Mouse (Mus musculus) limb, embryonic 15.5 days (tissue): ENCODE data around the gene Ptger4. TPM values are rescaled to one million over a fixed set of nuclear protein-coding genes. Genes with fewer than 3 reads are reported as not detected.
"Not testable (repeated sequence)": the region's sequence is repeated elsewhere in the genome, so short reads cannot be mapped to it uniquely, and the experiment has no call there.

Experiments used
- ATAC-seq: fragments of 200-750 bp; cut with Nextera tagmentation; 2 replicates; pipeline ENCODE4 v1.8.0; 2017; ENCODE audit warnings: low read depth, moderate TSS enrichment; ENCODE audit not compliant: insufficient number of reproducible peaks, low FRiP score, low TSS enrichment
- H3K27ac ChIP-seq: fragments of 300-500 bp; sonication (generic); 2 replicates; pipeline ENCODE4 v1.5.1; 2015; ENCODE audit warnings: moderate library complexity, mild to moderate bottlenecking, inconsistent platforms
- H3K27me3 ChIP-seq: fragments of 300-500 bp; sonication (generic); 2 replicates; pipeline ENCODE4 v1.6.1; 2015; ENCODE audit warnings: inconsistent platforms
- H3K36me3 ChIP-seq: fragments of 300-500 bp; sonication (generic); 2 replicates; pipeline ENCODE4 v1.6.1; 2015; ENCODE audit warnings: inconsistent platforms
- H3K4me1 ChIP-seq: fragments of 300-500 bp; sonication (generic); 2 replicates; pipeline ENCODE4 v1.6.1; 2015; ENCODE audit warnings: inconsistent platforms
- H3K4me2 ChIP-seq: fragments of 300-500 bp; sonication (generic); 2 replicates; pipeline ENCODE4 v1.6.1; 2015; ENCODE audit warnings: mild to moderate bottlenecking, inconsistent platforms
- H3K4me3 ChIP-seq: fragments of 300-500 bp; sonication (generic); 2 replicates; pipeline ENCODE4 v1.5.1; 2015; ENCODE audit warnings: mild to moderate bottlenecking, inconsistent platforms
- H3K9ac ChIP-seq: fragments of 300-500 bp; sonication (generic); 2 replicates; pipeline ENCODE4 v1.6.1; 2015; ENCODE audit warnings: inconsistent platforms
- H3K9me3 ChIP-seq: fragments of 300-500 bp; sonication (generic); 2 replicates; pipeline ENCODE4 v1.6.1; 2016; ENCODE audit warnings: inconsistent platforms
- WGBS: fragments of 180-500 bp; shearing (Covaris S2); methylation state at CpG from one replicate; pipeline ENCODE4 v1.1.7; 2015; 5-methylcytosine and 5-hydroxymethylcytosine counted together
- polyA plus RNA-seq: library from polyadenylated mRNA; unstranded; fragments of >200 nt; fragmentation: Nextera tagmentation; extraction: Ambion mirVana; gene quantifications from 2 replicates; pipeline ENCODE4 v1.2.1, GENCODE M21; 2015

Ptger4 gene
- polyA plus RNA-seq, 1 experiment from 2014 or later: 5.0 TPM

DNA sequence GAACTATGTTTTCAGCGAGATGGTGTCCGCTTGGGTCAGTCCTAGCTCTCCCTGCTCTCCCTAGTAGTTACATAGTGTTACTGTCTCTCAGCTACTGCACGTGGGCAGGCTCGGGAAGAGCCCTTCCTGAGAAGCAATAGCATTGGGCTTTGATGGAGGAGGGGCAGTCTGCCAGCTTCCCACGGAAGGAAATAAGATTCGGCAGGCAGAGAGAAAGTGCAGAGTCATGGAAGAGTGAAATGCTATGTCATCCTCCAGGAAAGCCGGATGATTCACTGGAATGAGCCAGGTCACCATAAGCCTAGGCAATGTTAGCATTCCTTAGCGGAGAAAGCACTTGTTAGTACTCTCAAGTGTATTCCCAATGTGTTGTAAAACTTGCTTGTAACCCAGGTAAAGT is 8.5 kb downstream of the Ptger4 start:
- H3K9ac ChIP-seq: no peak overlapping the region
- H3K9me3 ChIP-seq: no peaks in the 10 kb centered on the region
- H3K4me1 ChIP-seq: peaks cover 13% of the 10 kb centered on the region; the same call in 1 of the 2 replicates
- no peak overlapping the region for H3K4me3 ChIP-seq
- H3K27ac ChIP-seq: no peak overlapping the region
- H3K4me2 ChIP-seq: no peak overlapping the region
- ATAC-seq: no peak
- 39% methylated on average over 8 of the region's 8 CpGs for WGBS
- no peaks in the 10 kb centered on the region for H3K27me3 ChIP-seq
- H3K36me3 ChIP-seq: no peaks in the 10 kb centered on the region

DNA sequence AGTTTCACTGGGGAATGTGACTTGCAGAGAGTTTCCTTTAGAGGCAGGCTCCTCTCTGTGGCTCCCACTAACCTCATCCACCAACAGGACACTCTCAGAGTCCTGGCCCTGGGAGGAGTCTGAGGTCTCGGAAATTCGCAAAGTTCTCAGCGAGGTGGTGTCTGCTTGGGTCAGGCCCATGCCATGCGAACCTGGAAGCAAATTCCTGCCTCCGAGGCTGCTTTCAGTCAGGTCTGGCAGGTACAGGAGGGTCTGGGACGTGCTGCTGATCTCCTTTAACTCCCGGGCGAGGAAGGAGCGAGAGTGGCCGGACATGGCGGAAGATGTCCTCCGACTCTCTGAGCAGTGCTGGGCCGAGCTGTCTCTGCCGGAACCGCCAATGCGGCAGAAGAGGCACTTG is 9.3 kb downstream of the Ptger4 start:
- Histone ChIP-seq H3K9me3 (no peaks in the 10 kb centered on the region), H3K4me3 (no peak overlapping the region), H3K27ac (no peak overlapping the region), H3K27me3 (no peaks in the 10 kb centered on the region), H3K9ac (no peak overlapping the region), H3K4me2 (no peak overlapping the region), H3K36me3 (no peaks in the 10 kb centered on the region), H3K4me1 (peaks cover 13% of the 10 kb centered on the region; the same call in 1 of the 2 replicates)
- WGBS: 86% methylated on average over 16 of the region's 16 CpGs
- no peak for ATAC-seq

DNA sequence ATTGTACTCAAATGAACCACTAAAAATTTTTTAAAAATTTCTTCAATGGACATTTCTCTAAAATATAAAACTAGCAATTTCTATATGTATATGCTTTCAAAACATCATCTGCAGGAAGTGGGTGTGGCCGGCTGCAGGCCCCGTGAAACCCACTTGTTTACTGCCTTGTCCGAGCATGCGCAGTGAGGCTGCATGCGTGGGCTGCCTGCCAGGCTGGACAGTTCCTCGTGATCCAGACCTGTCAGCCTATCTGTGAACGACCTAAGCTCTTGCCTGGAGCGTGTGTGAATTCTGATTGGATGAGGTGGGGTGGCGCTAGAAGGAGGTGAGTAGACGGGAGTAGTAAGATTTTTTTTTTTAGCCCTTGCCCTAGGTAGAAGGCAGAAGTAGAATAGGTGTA is 13.2 kb downstream of the Ptger4 start:
- not testable (repeated sequence) for H3K4me2 ChIP-seq, H3K4me3 ChIP-seq, H3K27ac ChIP-seq, ATAC-seq, H3K9me3 ChIP-seq, H3K4me1 ChIP-seq, H3K27me3 ChIP-seq, H3K9ac ChIP-seq, H3K36me3 ChIP-seq
- WGBS: 85% methylated on average over 10 of the region's 10 CpGs

DNA sequence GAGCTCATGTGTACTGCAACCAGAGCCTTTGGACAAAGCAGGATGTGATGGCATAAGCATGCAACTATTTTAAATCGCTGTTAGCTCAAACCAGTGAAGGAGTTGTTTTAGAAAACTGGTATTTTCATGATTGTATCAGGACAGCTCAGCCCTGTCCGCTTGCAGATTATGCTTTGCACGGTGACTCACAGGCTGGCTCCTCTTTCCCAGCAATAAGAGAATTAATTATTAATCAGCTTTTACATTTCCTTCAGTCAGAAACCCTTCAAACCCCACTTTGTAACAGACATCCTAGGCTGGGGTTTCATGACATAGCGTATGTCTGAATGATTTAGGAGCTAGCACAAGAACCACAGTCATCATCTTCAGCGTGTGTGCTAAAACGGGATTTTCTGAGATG is 23.5 kb downstream of the Ptger4 start:
- Histone ChIP-seq H3K9me3 (no peaks in the 10 kb centered on the region), H3K4me1 (no peaks in the 10 kb centered on the region), H3K27ac (no peak overlapping the region), H3K27me3 (no peaks in the 10 kb centered on the region), H3K36me3 (peaks cover 12% of the 10 kb centered on the region; the same call in 1 of the 2 replicates), H3K9ac (no peak overlapping the region), H3K4me2 (no peak overlapping the region), H3K4me3 (no peak overlapping the region)
- WGBS: 89% methylated on average over 6 of the region's 6 CpGs
- ATAC-seq: no peak

DNA sequence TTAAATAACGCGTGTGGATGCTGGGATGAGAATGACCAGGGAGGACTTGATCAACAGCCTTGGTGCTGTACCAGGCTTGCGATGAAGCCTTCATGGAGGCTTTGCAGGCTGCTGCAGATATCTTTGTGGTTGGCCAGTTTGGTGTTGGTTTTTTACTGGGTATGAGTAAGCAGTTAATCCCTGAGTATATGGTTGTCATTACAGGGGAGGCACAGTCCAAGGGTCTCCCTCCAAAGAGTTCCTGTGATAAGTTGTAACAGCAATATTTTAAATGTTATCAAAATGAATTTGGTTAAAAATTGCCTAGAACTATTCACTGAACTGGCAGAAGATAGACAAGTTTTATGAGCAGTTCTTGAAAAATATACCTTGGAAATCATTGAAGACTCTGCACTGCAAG is 34.9 kb downstream of the Ptger4 start:
- 99% methylated on average over 3 of the region's 3 CpGs for WGBS
- Histone ChIP-seq H3K9ac (no peak overlapping the region), H3K4me3 (no peak overlapping the region), H3K4me2 (no peak overlapping the region), H3K4me1 (peaks cover 11% of the 10 kb centered on the region), H3K27me3 (no peaks in the 10 kb centered on the region), H3K27ac (no peak overlapping the region), H3K36me3 (peaks cover 13% of the 10 kb centered on the region), H3K9me3 (no peaks in the 10 kb centered on the region)
- no peak for ATAC-seq

DNA sequence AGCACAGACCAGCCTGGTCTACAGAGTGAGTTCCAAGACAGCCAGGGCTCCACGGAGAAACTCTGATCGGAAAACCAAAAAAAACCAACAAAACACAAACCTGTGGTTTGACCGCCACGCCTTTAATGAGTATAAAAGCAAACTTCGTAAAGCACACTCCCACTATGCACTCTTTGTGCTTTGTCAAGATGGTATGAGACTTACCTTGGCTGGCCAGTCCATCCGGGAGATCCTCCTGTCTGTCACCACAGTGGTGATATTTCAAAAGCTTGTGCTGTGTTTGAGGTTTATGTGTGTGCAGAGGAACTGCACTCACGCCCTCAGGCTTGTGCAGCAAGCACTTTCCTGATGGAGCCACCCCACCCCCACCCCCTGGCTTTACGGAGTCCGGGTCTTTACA is 38.8 kb downstream of the Ptger4 start:
- no peak for ATAC-seq
- WGBS: 65% methylated on average over 9 of the region's 9 CpGs
- H3K27ac ChIP-seq: no peak overlapping the region

DNA sequence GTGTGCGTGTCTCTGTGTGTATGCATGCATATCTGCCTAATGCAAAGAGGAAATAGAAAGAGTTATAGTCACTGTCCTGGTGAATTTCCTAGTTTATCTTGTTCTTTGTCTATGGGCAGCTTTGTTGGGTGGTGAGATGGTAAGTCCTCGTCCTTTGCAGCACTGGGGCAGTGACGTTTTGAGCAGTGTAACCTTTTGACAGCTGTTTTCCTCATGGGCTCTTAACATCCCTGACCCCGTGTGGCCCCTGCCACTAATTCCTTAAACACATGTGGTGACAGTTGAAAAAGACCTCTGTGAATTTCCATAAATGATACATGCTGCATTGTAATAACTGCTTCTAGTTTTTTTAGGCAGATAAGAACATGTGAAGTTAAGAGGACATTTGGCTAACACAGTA is 47.3 kb downstream of the Ptger4 start:
- H3K27me3 ChIP-seq: no peaks in the 10 kb centered on the region
- no peaks in the 10 kb centered on the region for H3K4me1 ChIP-seq
- H3K4me3 ChIP-seq: no peak overlapping the region
- WGBS: 62% methylated on average over 4 of the region's 4 CpGs
- H3K9me3 ChIP-seq: no peaks in the 10 kb centered on the region
- H3K36me3 ChIP-seq: peaks cover 8% of the 10 kb centered on the region; the same call in 1 of the 2 replicates
- ATAC-seq: no peak
- no peak overlapping the region for H3K9ac ChIP-seq
- H3K27ac ChIP-seq: no peak overlapping the region
- H3K4me2 ChIP-seq: no peak overlapping the region

More for the DNA sequence above, 38.8 kb downstream of the Ptger4 start:
- Histone ChIP-seq H3K27me3 (no peaks in the 10 kb centered on the region), H3K36me3 (peaks cover 4% of the 10 kb centered on the region), H3K9me3 (no peaks in the 10 kb centered on the region), H3K4me2 (no peak overlapping the region), H3K9ac (no peak overlapping the region), H3K4me1 (peaks cover 11% of the 10 kb centered on the region), H3K4me3 (no peak overlapping the region)

DNA sequence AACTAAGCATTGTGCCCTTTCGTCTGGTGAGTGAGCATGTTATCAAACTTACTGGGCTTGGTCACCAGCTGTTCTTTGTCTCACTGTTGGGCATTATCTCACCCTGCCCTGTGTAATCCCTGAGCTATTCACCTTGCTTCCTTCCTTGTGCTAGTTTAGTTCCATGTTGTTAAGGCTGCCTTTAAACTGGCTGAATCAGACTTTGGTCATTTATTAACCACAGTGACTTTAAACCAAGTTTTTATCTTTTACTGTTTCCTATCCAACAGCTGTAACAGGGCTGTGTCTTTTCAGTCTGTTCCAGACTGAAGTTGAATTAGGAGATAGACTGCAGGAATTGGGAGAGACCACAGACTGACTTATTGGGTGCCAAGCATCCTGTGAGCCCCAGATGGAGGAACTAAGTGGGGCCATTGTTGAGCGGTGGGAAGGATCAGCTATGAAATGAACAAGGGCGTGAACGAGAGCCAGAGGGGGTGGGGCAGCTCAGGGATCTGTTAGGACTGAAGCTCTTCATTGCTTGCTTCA is 47.9 kb downstream of the Ptger4 start:
- no peak overlapping the region for H3K9ac ChIP-seq
- no peaks in the 10 kb centered on the region for H3K9me3 ChIP-seq
- H3K27ac ChIP-seq: no peak overlapping the region
- no peaks in the 10 kb centered on the region for H3K27me3 ChIP-seq
- H3K4me2 ChIP-seq: no peak overlapping the region
- H3K4me3 ChIP-seq: no peak overlapping the region
- H3K36me3 ChIP-seq: peaks cover 8% of the 10 kb centered on the region; the same call in 1 of the 2 replicates
- no peak for ATAC-seq
- no peaks in the 10 kb centered on the region for H3K4me1 ChIP-seq
- WGBS: 55% methylated on average over 4 of the region's 4 CpGs

DNA sequence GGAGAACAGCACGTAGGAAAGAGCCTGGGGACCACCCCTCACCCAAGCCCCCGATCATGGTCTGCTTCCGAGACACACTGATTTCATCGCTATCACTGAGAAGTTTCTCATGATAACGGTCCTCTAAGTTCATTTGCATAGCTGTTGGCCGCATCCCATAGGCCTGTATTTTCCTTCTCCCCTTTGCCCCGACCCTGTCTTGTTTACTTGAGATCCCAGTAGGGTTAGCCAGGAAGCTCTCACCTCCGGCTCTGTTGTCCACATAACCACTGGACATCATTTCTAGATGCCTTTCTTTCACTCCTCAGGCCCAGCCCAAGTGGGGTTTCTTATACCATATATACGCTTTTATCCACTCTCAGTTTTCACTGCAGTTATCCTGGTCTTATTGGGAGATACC is 49.1 kb downstream of the Ptger4 start:
- Histone ChIP-seq H3K4me3 (no peak overlapping the region), H3K4me1 (no peaks in the 10 kb centered on the region), H3K9ac (no peak overlapping the region), H3K9me3 (no peaks in the 10 kb centered on the region), H3K27ac (no peak overlapping the region), H3K36me3 (peaks cover 13% of the 10 kb centered on the region), H3K27me3 (no peaks in the 10 kb centered on the region), H3K4me2 (no peak overlapping the region)
- 87% methylated on average over 9 of the region's 9 CpGs for WGBS
- no peak for ATAC-seq

DNA sequence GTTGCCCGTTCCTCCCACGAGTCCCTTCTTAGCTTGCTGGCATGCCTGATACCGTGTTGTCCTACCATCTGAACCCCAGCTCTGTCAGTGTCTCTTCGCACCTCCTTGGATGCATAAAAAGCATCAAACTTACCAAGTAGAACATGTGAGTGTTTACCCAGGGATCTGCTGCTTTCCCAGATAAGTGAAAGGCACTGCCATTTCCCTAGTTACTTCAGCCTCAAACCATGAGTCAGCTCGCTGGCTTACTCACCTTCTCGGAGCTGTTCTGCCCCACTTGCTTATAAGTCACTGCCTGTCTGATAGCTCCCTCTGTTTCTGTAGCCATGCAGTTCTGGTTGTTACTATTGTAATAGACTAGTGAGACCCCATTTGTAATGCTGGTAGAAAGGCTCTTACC is 49.5 kb downstream of the Ptger4 start:
- WGBS: 89% methylated on average over 6 of the region's 6 CpGs
- Histone ChIP-seq H3K9me3 (no peaks in the 10 kb centered on the region), H3K9ac (no peak overlapping the region), H3K27me3 (no peaks in the 10 kb centered on the region), H3K4me3 (no peak overlapping the region), H3K4me2 (no peak overlapping the region), H3K36me3 (peaks cover 16% of the 10 kb centered on the region), H3K4me1 (no peaks in the 10 kb centered on the region), H3K27ac (no peak overlapping the region)
- ATAC-seq: no peak

DNA sequence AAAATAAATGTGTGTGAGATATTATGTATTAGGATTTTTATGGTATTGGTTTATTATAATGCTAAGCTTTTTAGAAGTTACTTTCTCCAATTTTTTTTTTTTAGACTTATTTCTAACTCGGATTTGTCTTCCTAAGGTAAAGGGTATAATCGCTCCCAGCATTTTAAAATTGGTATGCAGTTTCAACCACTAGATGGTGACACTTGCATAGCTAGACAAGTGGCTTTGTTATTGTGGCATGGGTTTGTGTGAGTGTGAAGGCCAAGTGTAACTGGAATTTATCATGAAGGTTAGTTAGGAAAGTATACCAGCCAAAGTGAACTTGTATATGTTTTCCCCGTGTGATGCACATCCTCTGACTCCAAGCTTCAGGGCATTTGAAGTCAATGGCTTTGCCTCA is 50.2 kb downstream of the Ptger4 start:
- Histone ChIP-seq H3K4me2 (no peak overlapping the region), H3K4me3 (no peak overlapping the region), H3K9ac (no peak overlapping the region), H3K4me1 (no peaks in the 10 kb centered on the region), H3K36me3 (peaks cover 17% of the 10 kb centered on the region), H3K27me3 (no peaks in the 10 kb centered on the region), H3K27ac (no peak overlapping the region), H3K9me3 (no peaks in the 10 kb centered on the region)
- 75% methylated on average over 3 of the region's 3 CpGs for WGBS
- ATAC-seq: no peak

DNA sequence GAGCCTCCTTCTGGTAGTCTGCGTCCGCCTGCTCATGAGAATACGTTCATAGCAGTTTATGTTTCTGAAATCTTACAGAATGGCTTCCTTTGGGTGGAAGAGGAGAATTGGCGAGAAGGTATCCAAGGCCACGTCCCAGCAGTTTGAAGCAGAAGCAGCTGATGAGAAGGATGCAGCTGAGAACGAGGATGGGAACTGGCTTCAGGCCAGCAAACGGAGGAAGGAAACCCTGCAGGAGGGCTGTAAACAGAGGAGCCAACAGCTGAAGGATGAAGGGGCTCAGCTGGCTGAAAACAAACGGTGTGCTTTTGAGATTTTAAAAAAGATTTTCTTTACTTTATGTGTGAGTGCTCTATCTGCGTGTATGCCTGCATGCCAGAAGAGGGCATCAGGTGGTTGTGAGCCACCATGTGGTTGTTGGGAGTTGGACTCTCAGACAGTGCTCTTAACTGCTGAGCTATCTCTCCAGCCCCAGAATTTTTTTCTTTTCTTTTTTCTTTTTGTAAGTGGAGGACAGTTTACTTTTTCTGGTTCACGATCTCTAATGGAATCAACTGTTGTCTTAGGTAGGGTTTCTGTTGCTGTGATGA is 54.4 kb downstream of the Ptger4 start:
- H3K9ac ChIP-seq: no peak overlapping the region

DNA sequence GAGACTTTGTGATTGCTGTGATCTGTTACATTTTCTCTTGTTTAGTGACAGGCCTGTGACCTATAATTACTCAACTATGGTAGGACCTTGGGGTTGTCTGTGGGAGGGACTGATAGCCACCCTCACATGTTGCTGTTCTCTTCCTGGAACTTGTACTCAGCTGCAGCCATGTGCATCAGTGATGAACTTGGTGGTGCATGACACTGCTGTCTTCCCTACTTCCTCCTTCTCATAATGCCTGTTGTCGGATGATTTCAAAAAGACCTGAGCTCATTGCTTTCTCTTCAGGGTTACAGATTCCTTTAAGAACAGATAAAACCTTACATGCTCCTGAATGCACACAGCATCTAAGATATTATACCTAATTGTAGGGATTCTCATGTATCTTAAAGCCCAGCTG is 56.0 kb downstream of the Ptger4 start:
- Histone ChIP-seq H3K9ac (no peak overlapping the region), H3K9me3 (no peaks in the 10 kb centered on the region), H3K4me2 (no peak overlapping the region), H3K27me3 (no peaks in the 10 kb centered on the region), H3K4me1 (peaks cover 12% of the 10 kb centered on the region), H3K27ac (no peak overlapping the region), H3K4me3 (no peak overlapping the region), H3K36me3 (peaks cover 17% of the 10 kb centered on the region)
- WGBS: 89% methylated on average over 1 of the region's 1 CpGs
- ATAC-seq: no peak

More for the DNA sequence above, 54.4 kb downstream of the Ptger4 start:
- ATAC-seq: no peak
- Histone ChIP-seq H3K27me3 (no peaks in the 10 kb centered on the region), H3K4me3 (no peak overlapping the region), H3K36me3 (peaks cover 17% of the 10 kb centered on the region), H3K4me2 (no peak overlapping the region), H3K4me1 (peaks cover 8% of the 10 kb centered on the region), H3K27ac (no peak overlapping the region), H3K9me3 (no peaks in the 10 kb centered on the region)
- WGBS: 63% methylated on average over 10 of the region's 10 CpGs
